Mouse (Mus musculus): Measurements from ENCODE around the gene Psmb8. TPM values are rescaled to one million over a fixed set of nuclear protein-coding genes. Genes with fewer than 3 reads are reported as not detected.

The Psmb8 gene
- polyA plus RNA-seq, 1 experiment from 2014 or later: 4.4 TPM

Other genes starting within 250 kb of the Psmb8 start
- gene B3galt4, start 246.2 kb upstream of the Psmb8 start, polyA plus RNA-seq (2014; fragmentation: Nextera tagmentation; extraction: Ambion mirVana): 3.8 and 4.6 TPM in 2 replicates
- 27.6 and 30.6 TPM in 2 replicates for gene Vps52, start 241.9 kb upstream of the Psmb8 start, polyA plus RNA-seq (2014; fragmentation: Nextera tagmentation; extraction: Ambion mirVana)
- 1,085 and 1,186 TPM in 2 replicates for gene Rps18, start 241.7 kb upstream of the Psmb8 start, polyA plus RNA-seq (2014; fragmentation: Nextera tagmentation; extraction: Ambion mirVana)
- gene H2-K1, start 197.4 kb upstream of the Psmb8 start, polyA plus RNA-seq (2014; fragmentation: Nextera tagmentation; extraction: Ambion mirVana): 32.3 and 37.8 TPM in 2 replicates
- gene Ring1, start 173.0 kb upstream of the Psmb8 start, polyA plus RNA-seq (2014; fragmentation: Nextera tagmentation; extraction: Ambion mirVana): 5.4 and 7.4 TPM in 2 replicates
- gene H2-Ke6, start 169.7 kb upstream of the Psmb8 start, polyA plus RNA-seq (2014; fragmentation: Nextera tagmentation; extraction: Ambion mirVana): 46.8 and 57.7 TPM in 2 replicates
- gene Slc39a7, start 166.0 kb upstream of the Psmb8 start, polyA plus RNA-seq (2014; fragmentation: Nextera tagmentation; extraction: Ambion mirVana): 48.0 and 53.2 TPM in 2 replicates
- gene Rxrb, start 165.9 kb upstream of the Psmb8 start, polyA plus RNA-seq (2014; fragmentation: Nextera tagmentation; extraction: Ambion mirVana): 14.2 and 16.4 TPM in 2 replicates
- 0.32 and 0.51 TPM in 2 replicates for gene Col11a2, start 158.3 kb upstream of the Psmb8 start, polyA plus RNA-seq (2014; fragmentation: Nextera tagmentation; extraction: Ambion mirVana)
- gene H2-Oa, start 105.4 kb upstream of the Psmb8 start, polyA plus RNA-seq (2014; fragmentation: Nextera tagmentation; extraction: Ambion mirVana): 0.78 TPM in 1 of 2 replicates, not detected in the other
- gene H2-DMa, start 78.2 kb upstream of the Psmb8 start, polyA plus RNA-seq (2014; fragmentation: Nextera tagmentation; extraction: Ambion mirVana): 5.7 and 9.3 TPM in 2 replicates
- gene Brd2, start 75.1 kb upstream of the Psmb8 start, polyA plus RNA-seq (2014; fragmentation: Nextera tagmentation; extraction: Ambion mirVana): 72.8 and 74.9 TPM in 2 replicates
- gene H2-DMb2, start 54.4 kb upstream of the Psmb8 start, polyA plus RNA-seq (2014; fragmentation: Nextera tagmentation; extraction: Ambion mirVana): 0.32 and 0.36 TPM in 2 replicates
- 0.38 and 0.62 TPM in 2 replicates for gene H2-DMb1, start 44.6 kb upstream of the Psmb8 start, polyA plus RNA-seq (2014; fragmentation: Nextera tagmentation; extraction: Ambion mirVana)
- gene Tap1, start 10.2 kb upstream of the Psmb8 start, polyA plus RNA-seq (2014; fragmentation: Nextera tagmentation; extraction: Ambion mirVana): 1.7 and 1.9 TPM in 2 replicates
- gene Psmb9, start 10.0 kb upstream of the Psmb8 start, polyA plus RNA-seq (2014; fragmentation: Nextera tagmentation; extraction: Ambion mirVana): 1.6 and 1.7 TPM in 2 replicates
- gene Tap2, start 5.8 kb downstream of the Psmb8 start, polyA plus RNA-seq (2014; fragmentation: Nextera tagmentation; extraction: Ambion mirVana): 2.1 and 2.8 TPM in 2 replicates
- not detected in 2 replicates for gene H2-Ob, start 41.2 kb downstream of the Psmb8 start, polyA plus RNA-seq (2014; fragmentation: Nextera tagmentation; extraction: Ambion mirVana)
- 7.0 and 10.0 TPM in 2 replicates for gene H2-Ab1, start 60.0 kb downstream of the Psmb8 start, polyA plus RNA-seq (2014; fragmentation: Nextera tagmentation; extraction: Ambion mirVana)
- gene H2-Aa, start 90.1 kb downstream of the Psmb8 start, polyA plus RNA-seq (2014; fragmentation: Nextera tagmentation; extraction: Ambion mirVana): 1.2 and 2.5 TPM in 2 replicates
- gene H2-Eb1, start 108.1 kb downstream of the Psmb8 start, polyA plus RNA-seq (2014; fragmentation: Nextera tagmentation; extraction: Ambion mirVana): 2.6 and 3.0 TPM in 2 replicates
- not detected in 2 replicates for gene H2-Eb2, start 127.9 kb downstream of the Psmb8 start, polyA plus RNA-seq (2014; fragmentation: Nextera tagmentation; extraction: Ambion mirVana)
- not detected in 2 replicates for gene Btnl2, start 157.1 kb downstream of the Psmb8 start, polyA plus RNA-seq (2014; fragmentation: Nextera tagmentation; extraction: Ambion mirVana)
- gene Btnl1, start 179.4 kb downstream of the Psmb8 start, polyA plus RNA-seq (2014; fragmentation: Nextera tagmentation; extraction: Ambion mirVana): not detected in 2 replicates
- gene BC051142, start 201.1 kb downstream of the Psmb8 start, polyA plus RNA-seq (2014; fragmentation: Nextera tagmentation; extraction: Ambion mirVana): not detected in 2 replicates

Measured in heart, embryonic 14.5 days (tissue).